Mouse (Mus musculus) naive thymus-derived CD4-positive, alpha-beta T cell, adult 2 months (primary cell): ENCODE measurements around the gene Cyb561d2.

Source experiments
- DNase-seq: peaks from one replicate; pipeline ENCODE4 v3.0.0-alpha.2; 2011; ENCODE audit warnings: low read depth

Gene Cyb561d2

DNA sequence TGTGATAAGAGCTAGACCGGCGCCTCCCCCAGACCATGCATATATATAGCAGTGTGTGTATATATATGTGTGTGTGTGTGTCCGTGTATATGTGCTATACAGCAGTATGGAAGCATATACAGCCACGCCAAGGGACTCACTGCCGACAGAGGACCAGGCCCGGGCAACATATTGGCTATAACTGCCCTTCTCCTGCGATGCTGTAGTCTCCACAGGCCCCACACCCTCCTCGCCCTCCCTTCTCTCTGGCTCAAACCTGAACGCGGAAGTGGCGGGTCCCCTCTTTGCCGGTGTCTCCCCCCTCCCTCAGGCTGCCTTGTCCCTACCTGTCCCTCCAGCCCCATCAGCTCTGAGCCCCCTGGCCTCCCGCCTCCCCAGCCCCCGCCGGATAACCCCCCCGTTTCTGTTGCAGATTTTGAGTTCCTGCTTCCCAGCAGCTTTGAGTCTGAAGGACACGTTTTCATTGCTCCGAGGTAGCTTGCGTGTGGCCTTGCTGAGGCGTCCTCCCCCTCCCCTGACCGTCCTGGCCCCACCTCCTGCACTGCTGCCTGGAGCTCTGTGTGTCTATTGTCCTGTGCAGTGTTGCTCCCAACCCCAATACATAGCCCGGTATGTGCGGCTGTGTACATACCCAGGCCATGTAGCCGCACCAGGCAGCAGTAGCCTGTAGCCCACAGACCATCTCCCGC, 20.1 kb downstream of the Cyb561d2 start:
- DNase-seq = peak; percentile 57

DNA sequence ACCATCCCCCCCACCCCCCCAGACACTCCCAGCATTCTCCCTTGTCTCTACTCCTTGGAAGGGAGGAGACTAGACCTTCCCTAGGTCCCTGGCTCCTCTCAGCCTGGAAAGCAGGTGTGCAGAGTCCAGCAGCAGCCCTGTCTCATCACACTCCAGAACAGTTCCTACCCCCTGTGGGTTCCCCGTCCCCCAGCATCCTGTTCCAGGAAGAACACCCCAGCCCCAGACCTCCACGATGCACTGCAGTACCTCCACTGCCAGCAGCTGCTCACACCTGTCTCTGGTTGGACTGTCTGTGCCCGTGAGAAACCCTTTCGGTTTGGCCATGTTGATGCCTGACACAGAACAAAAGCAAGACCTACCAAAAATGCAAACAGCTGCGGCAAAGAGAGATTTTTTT, 20.8 kb downstream of the Cyb561d2 start:
- peak; percentile 49 for DNase-seq

DNA sequence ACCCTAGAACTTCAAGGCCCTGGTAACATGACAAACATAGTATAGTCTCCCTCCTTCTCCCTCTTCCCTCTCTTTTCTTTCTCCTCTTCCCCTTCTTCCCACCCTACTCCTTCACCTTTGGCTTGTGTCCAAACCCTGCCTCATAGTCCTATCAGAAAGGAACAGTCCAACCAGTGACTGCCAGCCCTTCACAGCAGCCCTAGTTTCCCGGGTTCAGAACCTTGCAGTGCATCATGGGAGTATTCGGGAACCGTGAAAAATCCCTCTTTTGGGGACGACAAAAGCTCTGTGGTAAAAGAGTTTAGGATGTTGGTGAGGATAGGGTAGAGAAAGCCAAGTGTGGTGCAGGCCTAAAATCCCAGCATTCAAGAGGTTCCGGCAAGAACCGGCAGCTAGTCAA, 21.7 kb downstream of the Cyb561d2 start:
- DNase-seq = no peak

DNA sequence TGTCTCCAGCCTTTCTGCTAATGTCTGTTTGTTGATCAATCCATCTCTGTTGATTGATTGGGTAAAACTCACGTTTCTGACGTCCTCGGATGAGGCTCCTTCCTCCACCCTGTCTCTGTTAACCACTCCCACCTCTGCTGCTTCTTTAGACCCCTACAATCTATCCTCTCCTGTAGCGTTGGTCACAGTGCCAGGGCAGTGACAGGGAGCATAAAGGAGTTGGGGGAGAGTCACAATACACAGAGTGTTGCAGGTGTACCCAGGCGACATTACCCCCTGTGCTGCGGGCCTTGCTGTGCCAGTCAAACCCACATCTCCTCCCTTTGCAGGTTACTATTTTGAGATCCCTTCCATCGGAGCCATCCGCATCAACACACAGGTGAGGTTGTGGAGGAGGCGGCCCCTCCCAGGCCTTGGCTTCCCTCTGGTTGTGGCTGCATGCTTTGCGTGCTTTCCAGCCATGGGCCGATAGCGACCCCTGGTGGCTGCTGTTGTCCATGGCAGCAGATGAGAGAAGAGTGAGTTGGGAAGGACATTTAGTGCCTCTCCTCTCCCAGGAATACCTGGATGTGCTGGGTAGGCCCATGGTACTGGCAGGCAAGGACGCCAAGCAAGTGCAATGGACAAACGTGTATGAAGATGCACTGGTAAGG, 27.6 kb downstream of the Cyb561d2 start:
- DNase-seq = peak; percentile 85

DNA sequence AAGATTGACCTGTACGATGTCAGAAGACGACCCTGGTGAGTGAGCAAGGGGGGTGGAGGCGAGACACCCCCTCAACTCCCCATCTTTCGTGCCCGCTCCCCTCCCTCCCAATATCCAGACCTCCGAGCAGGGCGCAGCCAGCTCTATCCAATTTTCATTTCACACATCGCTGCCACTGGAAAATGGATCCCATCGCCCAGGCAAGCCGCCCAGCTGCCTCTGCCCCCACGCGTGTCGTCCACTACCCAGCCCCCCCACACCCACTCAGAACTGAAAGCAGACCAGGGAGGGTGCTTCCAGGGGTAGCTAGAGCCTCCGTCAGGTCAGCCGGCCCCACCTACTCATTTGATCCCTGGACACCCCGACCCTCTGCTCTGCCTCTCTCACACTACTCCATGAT, 29.7 kb downstream of the Cyb561d2 start:
- no peak for DNase-seq

DNA sequence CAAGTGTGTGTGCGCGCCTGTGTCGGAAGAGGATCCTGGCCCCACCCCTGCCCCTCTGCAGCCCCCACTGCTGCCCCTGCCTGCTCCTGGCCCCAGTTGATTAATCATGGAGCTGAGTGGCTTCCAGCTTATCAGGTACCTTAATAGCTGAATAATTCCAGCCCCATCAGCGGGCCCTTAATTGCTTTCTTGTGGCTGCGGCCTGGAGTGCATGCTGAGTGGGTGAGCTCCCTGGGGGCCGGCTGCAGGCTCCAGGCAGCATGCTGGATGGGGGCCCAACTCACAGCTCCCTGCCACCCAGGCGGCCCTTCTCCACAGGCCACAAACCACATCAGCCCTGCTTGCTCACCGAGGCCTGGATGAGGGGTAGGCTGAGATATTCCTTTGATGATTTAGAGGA, 30.6 kb downstream of the Cyb561d2 start:
- DNase-seq = no peak

DNA sequence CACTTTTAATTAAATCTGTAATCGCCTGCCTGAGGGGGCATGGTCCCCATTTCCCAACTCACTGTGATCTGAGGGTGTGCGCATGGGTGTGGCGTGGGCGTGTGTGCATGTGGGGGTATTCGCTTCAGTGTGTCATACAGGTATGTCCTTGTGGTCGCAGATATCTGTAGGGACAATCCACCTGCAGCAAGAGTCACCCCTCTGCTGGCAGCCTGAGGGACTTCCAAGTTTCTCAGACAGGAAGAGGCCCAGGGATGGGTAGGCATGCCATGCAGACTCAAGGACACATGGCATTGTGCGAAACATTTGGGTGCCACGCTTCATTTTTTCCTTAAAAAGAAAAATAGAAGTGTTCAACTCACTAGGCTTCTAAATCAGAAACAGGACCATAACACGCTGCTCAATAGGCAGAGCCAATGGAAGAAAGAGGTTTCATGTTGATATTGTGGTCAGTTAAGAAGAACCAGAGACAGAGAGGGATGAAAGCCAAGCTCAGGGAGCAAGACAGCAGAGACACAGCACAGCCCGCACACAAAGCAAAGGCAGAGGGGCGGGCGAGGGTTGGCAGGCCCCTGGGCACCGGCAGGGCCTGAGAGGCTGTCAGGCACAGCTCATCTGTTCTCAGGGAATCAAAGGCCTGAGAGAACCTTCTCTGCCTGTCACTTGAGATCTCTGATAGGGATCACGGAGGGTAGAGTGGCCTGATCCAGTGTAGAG, 31.5 kb downstream of the Cyb561d2 start:
- DNase-seq = no peak

DNA sequence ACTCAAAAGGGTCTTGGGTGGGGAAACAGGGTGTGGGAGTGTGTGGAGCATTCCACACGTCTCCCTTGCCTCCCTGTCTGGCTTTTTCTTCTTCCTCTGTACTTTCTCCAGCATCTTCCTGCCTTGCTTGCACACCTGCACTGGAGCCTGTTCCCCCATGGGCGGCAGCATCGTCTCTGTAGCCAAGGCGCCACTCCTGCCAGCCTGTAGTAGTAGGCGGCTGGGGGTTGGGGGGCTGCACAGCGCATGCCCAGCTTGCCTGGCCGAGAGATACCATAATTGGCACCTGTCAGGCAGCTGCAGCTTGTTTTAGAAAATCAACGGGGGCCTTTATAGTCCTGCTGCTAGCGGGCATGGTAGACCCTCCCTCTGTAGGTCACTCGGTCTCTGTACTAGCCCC, 33.7 kb downstream of the Cyb561d2 start:
- DNase-seq = no peak

DNA sequence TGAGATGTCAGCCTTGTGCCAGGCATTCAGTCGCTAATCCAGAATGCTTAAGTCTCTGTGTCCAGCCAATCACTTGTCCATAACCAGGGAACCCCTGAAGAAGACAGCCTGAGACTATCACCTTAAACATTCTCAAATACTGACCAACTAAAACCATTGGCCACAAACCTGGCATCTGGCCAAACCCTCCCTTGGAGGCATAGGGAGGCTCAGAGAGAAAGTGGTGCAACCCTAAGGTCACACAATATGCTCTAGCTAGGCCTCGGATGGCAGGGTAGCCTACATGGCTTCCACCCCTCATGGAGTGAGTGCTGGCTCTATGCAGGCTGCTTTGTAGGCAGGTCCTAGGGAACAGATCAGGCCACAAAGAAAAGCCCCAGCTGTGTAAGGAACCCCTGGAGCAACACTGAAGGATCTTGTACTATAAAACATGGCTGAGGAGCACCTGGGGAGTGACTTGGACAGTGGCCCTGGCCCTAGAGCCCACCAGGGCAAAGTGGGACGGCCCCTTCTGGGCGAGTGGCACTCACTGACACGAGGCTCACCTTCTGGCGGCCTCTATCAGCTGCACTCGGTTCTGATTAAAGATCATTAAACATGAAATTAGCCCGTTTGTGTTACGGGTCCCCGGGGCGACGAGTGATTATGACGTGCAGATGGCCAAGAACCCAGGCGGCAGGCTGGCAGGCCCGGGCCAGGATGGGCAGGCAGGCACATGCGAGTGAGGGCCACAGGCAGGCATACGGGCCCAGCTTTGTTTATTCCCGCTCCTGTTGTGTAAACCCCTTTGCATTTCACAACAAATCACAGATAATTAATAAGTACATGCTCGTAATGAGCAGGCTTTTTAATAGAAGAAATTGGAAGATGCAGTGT, 37.1 kb downstream of the Cyb561d2 start:
- DNase-seq = no peak

DNA sequence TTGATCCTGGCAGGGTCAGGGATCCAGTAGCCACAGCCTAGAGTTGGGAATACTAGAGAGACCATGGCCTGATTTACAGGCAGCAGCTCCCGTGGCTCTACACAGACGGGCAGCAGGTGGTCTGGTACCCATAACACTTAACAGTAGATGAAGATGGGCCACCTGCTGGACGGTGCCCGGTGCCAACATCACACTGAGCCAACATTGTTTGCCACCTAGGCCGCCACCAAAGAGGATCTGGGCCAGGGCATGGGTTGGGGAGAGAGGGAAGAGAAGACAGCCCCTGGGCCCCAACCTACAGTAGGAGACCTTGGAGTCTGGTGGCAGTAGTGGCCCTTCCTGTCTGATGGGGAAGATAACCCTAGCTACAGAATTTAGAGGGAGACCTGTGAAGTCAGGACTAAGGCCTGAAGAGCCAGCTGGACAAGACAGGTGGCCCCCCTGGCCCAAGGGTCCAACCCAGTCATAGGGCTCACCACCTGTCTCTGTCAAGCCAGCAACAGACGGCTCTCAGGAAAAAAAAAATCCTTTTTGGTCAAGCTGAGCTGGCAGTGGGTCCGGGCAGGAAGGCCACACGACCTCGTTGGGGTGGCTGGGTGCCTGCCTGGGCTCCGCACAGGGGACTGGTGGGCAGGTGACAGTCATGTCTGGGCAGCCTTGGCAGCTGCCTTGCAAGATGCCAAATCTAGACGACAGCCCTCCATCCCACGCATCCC, 39.7 kb downstream of the Cyb561d2 start:
- DNase-seq = no peak

DNA sequence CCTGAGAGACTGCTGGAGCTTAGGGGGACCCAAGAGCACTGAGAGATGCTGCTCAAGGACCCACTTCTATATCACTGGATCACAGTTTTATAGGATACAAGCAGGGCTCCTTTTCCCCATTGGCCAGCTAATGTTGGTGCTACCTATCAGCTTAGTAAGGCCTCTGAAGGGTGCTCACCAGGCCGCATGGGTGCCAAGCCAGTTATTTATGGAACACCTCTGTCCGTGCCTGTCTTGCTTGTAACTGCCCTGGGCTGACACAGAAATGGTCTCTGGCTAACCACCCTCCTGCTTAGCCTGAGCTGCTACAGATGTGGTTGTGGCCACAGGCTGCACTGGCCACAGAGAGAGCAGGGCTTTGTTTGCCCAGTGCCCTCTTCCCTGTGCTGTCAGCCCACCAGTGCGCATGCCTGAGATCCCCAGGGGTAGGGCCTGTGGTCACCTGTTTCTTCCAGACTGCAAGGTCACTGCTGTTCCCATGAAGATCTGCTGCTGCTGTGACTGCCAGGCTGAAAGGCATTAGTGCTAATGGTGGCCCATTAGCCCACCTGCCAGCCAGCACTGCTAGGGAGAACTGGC, 41.2 kb downstream of the Cyb561d2 start:
- DNase-seq = no peak

DNA sequence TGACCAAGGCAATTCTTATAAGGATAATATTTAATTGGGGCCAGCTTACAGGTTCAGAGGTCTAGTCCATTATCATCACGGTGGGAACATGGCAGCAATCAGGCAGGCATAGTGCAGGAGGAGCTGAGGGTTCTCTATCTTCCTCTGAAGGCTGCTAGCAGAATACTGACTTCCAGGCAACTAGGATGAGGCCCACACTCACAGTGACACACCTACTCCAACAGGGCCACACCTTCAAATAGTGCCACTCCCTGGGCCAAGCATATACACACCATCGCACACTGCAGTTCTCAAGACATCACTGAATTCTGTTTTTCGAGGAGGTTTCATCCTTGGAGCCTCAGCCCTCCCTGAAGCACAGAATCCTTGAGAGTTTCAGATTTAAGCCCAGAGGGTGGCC, 45.6 kb downstream of the Cyb561d2 start:
- no peak for DNase-seq

DNA sequence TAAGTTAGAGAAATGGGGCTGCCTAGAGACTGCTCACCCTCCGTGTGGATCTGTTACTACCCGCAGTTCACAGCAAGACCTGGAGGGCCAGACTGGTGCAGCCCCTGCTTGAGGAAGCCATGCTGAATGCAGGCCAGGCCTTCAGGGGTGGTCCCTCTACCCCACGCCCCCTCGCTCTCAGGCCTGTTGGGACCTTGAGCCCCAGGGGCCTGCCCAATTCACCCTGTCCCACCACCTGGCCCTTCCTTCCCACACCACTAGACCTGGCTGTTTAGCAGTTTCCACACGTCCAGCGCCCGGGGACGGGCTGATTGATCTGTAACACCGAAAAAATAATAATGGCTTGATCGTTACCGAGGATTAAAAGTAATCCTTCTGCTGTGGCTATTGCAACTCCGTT, 47.8 kb downstream of the Cyb561d2 start:
- no peak for DNase-seq

DNA sequence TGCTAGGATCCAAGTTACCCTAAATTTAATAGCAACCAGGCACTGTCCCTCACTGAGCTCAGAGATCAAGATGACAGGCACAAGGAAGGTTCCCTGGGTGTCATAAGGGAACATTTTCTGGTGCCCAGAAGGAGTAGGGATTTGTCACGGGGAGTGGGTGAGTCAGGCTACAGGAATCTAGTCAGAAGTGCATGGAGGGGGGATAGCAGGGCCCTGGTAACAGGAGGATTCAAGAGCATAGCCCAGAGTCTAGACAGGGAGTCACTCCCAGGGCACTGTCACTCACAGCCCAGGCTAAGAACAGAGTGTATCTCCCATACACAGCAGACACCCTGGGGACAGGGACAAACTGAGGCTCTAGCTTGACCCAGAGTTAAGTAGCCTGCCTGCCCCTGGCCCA, 48.5 kb downstream of the Cyb561d2 start:
- no peak for DNase-seq

DNA sequence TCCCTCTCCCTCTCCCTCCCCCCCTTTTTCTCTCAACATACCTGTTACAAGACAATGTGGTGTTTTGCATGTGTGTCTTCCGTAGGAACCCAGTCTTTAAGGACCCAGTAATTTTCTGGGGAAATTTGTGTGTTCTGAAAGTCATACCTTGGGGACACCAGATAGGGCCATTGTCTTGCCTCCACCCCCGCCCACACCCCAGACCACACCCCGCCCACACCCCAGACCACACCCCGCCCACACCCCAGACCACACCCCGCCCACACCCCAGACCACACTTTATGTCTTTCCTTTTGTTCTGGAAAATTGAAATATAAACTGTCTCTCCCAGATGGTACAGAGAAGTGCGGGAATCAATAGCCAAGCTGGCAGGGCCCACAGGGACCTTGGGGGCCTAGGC, 51.4 kb downstream of the Cyb561d2 start:
- DNase-seq = no peak

DNA sequence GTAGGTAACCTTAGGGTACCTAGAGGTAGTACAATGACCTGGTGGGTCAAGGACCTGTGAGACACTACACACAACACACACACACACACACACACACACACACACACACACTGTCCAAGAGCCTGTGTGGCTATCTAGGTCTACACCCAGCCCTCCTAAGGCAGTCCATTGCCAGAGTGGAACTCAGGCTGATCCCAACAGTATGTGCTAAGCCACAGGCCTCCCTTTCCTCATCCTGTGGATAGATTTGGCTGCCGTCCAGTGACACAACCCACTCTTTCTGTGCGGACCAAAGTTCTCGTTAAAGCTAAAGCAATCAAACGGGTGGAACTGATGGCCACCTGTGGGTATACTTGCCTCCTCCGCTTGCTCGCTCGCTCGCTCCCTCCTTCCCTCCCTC, 51.8 kb downstream of the Cyb561d2 start:
- DNase-seq = no peak
